Mouse (Mus musculus) limb, embryonic 10.5 days (tissue): ENCODE data around the gene Qpct. TPM values are rescaled to one million over a fixed set of nuclear protein-coding genes. Genes with fewer than 3 reads are reported as not detected.

Experiments used
- DNase-seq: peaks from one replicate; pipeline ENCODE4 v3.0.0-alpha.2; 2017; ENCODE audit warnings: low spot score
- H3K27ac ChIP-seq: fragments of 300-500 bp; sonication (generic); 2 replicates; pipeline ENCODE4 v1.5.1; 2016; ENCODE audit warnings: mild to moderate bottlenecking
- H3K27me3 ChIP-seq: fragments of 300-500 bp; sonication (generic); 2 replicates; pipeline ENCODE4 v1.6.1; 2016; ENCODE audit warnings: low read depth, mild to moderate bottlenecking; ENCODE audit not compliant: poor library complexity, severe bottlenecking
- H3K36me3 ChIP-seq: fragments of 300-500 bp; sonication (generic); 2 replicates; pipeline ENCODE4 v1.6.1; 2016; ENCODE audit warnings: mild to moderate bottlenecking, moderate library complexity
- H3K4me1 ChIP-seq: fragments of 300-500 bp; sonication (generic); 2 replicates; pipeline ENCODE4 v1.6.1; 2016
- H3K4me3 ChIP-seq: fragments of 300-500 bp; sonication (generic); 2 replicates; pipeline ENCODE4 v1.5.1; 2016; ENCODE audit warnings: mild to moderate bottlenecking, moderate library complexity
- H3K9me3 ChIP-seq: fragments of 300-500 bp; sonication (generic); replicated peaks from 2 replicates; pipeline ENCODE4 v1.6.1; 2016; ENCODE audit warnings: mild to moderate bottlenecking
- WGBS: fragments of 180-500 bp; shearing (Covaris S2); methylation state at CpG from one replicate; pipeline ENCODE4 v1.1.7; 2016; 5-methylcytosine and 5-hydroxymethylcytosine counted together
- polyA plus RNA-seq: library from polyadenylated mRNA; unstranded; fragments of >200 nt; fragmentation: Nextera tagmentation; extraction: Ambion mirVana; gene quantifications from 2 replicates; pipeline ENCODE4 v1.2.1, GENCODE M21; 2016

Gene Qpct
- 0.99 and 1.3 TPM in 2 replicates for polyA plus RNA-seq

DNA sequence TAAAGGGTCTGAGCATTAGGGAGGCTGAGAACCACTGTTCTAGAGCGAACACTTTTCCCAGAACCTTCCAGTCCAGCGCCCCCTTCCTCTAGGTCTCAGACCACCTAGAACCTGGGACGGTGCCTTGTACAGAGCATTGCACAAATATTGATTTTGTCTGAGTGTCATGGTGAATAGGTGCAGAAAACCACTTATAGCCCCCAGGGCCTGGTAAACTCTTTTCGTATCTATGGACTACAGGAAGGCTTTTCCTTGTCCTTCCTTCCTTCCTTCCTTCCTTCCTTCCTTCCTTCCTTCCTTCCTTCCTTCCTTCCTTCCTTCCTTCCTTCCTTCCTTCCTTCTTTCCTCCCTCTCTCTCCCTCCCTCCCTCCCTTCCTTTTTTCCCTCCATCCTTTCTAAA is at the start of gene Qpct:
Gene Qpct, plus strand, starts transcription at position 301 of the 400 bp plus-strand sequence.
- H3K27ac ChIP-seq: peak within 1 kb of the TSS; percentile 56
- WGBS: 69% methylated on average over 4 of the region's 4 CpGs
- H3K36me3 ChIP-seq: no peaks in the 10 kb centered on the region

DNA sequence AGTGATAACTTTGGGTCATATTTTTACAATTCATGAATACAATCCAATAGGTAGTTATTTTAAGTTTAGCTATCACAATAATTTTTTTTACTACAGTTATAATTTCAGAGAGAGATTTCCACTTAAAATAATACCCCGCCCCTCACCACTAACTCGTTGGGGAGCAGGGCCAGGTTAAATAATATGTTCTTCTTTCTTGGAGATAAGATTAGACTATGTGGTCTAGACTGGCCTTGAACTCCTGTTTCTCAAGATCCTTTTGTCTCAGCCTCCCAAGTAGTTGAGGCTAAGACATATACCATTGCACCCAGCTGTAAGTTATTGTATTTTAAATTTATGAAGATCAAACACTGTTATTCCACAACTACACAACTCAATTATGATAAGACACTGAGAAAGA is 38.1 kb upstream of the Qpct start:
- Histone ChIP-seq H3K27ac (no peak overlapping the region), H3K9me3 (no peaks in the 10 kb centered on the region), H3K27me3 (no peaks in the 10 kb centered on the region), H3K4me3 (no peak overlapping the region), H3K36me3 (peaks cover 45% of the 10 kb centered on the region), H3K4me1 (peaks cover 12% of the 10 kb centered on the region)
- 98% methylated on average over 2 of the region's 2 CpGs for WGBS
- DNase-seq: no peak

More for the DNA sequence above, at the start of gene Qpct:
- peak within 1 kb of the TSS; percentile 67 for H3K4me3 ChIP-seq
- peaks cover 11% of the 10 kb centered on the region for H3K4me1 ChIP-seq
- H3K9me3 ChIP-seq: no peaks in the 10 kb centered on the region
- DNase-seq: no peak
- peaks cover 45% of the 10 kb centered on the region for H3K27me3 ChIP-seq

DNA sequence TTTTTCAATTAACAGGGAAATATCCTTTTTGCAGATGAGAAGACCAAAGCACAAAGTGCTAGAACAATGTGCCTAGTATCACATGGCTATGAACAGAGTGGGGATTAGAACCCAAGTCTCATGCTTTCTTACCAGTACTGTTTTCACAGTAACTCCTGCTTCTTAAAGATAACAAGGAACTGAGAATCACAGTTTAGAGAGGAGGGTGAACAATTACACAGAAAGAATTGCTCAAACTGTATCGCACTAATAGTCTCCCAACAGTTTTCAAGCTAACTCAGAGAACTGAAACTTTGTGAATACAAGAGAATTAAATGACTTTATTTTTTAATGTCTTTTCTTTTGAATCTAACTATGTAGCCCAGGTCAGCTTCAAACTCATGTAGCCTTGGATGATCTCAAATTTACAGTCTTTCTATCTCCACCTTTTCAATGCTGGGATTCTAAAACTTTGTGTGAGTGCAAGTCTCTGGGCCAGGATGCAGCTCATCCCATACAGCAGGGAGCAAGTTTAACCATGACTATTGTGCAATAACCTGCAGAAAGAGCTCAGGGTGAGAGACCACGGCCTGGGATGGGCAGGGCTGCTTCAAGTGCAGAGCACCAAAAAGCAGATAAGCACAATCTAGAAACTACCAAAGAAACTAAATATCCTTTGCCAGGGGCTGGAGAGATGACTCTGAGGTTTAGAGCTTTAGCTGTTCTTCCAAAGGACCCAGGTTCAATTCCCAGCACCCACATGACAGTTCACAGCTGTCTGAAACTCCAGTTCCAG is 36.6 kb upstream of the Qpct start:
- DNase-seq: no peak
- Histone ChIP-seq H3K27me3 (no peaks in the 10 kb centered on the region), H3K4me3 (no peak overlapping the region), H3K9me3 (no peaks in the 10 kb centered on the region), H3K36me3 (peaks cover 34% of the 10 kb centered on the region), H3K4me1 (peaks cover 21% of the 10 kb centered on the region), H3K27ac (no peak overlapping the region)
- WGBS: 90% methylated on average over 2 of the region's 2 CpGs

DNA sequence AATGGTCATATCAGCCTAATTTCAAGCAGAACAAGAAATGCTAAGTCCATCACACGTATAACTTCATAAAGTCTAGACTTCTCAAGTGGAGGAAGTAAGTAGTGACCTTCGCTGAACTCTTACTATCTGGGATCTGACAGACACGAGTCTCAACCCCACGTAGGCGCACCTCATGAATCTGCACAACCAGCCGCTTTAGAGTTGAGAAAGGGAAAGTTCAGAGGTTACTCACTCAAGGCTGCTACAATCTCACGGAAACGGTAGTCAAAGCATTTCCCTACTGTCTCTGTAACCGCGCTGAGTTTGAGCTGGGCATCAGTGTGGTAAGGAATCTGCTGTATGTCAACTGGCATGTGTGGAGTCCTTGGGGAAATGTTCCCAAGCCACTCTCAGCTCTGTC is 35.9 kb upstream of the Qpct start:
- Histone ChIP-seq H3K4me1 (peaks cover 24% of the 10 kb centered on the region), H3K9me3 (no peaks in the 10 kb centered on the region), H3K36me3 (peaks cover 27% of the 10 kb centered on the region), H3K27me3 (no peaks in the 10 kb centered on the region), H3K27ac (no peak overlapping the region), H3K4me3 (no peak overlapping the region)
- WGBS: 79% methylated on average over 10 of the region's 10 CpGs
- DNase-seq: no peak

DNA sequence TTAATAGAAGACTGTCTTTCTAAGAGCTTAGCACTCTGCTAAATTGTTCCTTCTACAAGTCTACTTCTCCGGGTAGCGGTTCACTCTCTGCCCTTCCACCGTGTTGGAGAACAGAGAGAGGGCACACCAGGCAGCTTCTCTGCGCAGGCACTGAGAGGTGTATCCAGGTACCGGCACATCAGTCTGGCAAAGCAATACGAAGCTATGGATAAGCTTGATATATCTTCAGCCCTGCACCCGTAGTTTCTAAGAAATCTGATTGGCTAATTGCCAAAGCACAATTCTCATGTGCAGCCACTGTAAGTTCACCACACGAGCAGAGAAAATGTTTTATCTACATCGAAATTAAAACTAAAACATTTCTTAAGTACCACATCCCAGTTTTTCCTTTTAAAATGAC is 33.3 kb upstream of the Qpct start:
- Histone ChIP-seq H3K36me3 (peaks cover 3% of the 10 kb centered on the region; the same call in 1 of the 2 replicates), H3K4me3 (0 out of 2 replicates have a peak overlapping the region, but pooled peaks have one; percentile 92), H3K9me3 (no peaks in the 10 kb centered on the region), H3K27me3 (peaks cover 8% of the 10 kb centered on the region), H3K27ac (no peak overlapping the region), H3K4me1 (peaks cover 45% of the 10 kb centered on the region)
- WGBS: 81% methylated on average over 9 of the region's 9 CpGs
- no peak for DNase-seq

DNA sequence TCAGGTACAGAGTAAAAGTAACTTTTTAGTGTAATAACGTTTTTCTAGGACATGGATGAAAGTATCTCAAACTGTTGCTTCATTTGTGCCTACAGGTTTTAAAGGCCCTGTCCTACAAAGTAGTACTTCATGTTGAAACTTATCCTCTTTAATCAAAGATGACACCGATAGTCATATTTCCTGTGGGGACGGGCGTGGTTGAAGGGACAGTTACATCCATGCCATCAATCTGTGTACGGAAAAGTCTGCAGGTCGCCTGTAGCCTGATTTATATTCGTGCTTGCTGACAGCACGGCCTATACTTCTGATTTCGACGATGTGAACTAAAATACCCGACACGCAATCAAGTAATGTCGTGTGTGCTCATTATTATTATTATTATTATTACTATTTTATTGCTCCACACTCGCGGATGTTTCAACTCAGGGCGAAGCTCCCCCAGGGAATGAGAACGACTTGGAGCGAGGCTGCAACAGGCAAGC is 31.9 kb upstream of the Qpct start:
- under 1% methylated on average over 18 of the region's 18 CpGs for WGBS
- Histone ChIP-seq H3K27me3 (peaks cover 8% of the 10 kb centered on the region), H3K4me1 (peaks cover 46% of the 10 kb centered on the region), H3K4me3 (peak overlapping the region; percentile 92), H3K27ac (peak overlapping the region; percentile 98), H3K9me3 (no peaks in the 10 kb centered on the region), H3K36me3 (peaks cover 3% of the 10 kb centered on the region; the same call in 1 of the 2 replicates)
- DNase-seq: peak; percentile 34

DNA sequence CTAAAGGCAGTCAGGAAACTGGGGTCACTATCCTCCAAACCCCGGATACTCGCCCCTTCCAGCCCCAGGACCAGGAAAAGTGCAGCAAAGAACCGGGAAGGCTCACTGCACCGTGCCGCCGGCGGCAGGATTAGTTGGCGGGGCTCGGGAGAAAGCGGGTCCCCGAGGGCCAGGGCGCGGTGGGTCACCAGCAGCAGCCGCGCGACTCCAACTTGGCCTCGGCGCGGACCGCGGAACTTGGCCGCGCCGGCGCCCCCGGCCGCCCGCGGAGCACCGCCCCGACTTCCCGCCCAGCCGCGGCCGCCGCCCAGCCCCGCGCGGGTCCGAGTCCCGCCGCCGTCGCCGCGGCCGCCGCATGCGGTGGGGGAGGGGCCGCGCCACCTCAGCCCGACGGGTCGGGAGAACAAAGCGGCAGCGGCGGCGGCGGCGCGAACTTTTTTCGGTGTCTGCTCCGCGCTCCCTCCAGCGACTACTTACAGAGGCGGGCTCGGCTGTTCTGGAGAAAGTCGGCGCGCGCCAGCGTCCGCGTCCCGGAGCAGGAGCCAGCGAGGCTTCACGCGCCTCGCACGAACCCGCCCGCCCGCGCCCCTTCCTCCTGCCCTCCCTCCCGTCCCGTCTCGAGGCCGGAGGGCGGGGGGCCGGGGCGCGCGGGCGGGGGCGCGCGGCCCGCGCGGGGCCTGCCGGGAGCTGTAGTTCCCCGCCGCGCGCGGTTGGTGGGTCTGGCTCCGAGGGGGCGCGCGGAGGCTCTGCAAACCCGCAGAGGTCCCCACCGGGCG is 31.3 kb upstream of the Qpct start, which contains the start of gene Prkd3:
Gene Prkd3, minus strand, starts transcription at position 609 of the 776 bp plus-strand sequence.
- H3K36me3 ChIP-seq: peaks cover under 1% of the 10 kb centered on the region; the same call in 1 of the 2 replicates
- WGBS: under 1% methylated on average over 113 of the region's 113 CpGs
- H3K27me3 ChIP-seq: peaks cover 8% of the 10 kb centered on the region
- no peaks in the 10 kb centered on the region for H3K9me3 ChIP-seq
- H3K4me3 ChIP-seq: peak within 1 kb of the TSS; percentile 92
- peak; percentile 85 for DNase-seq
- H3K4me1 ChIP-seq: peaks cover 52% of the 10 kb centered on the region
- H3K27ac ChIP-seq: peak within 1 kb of the TSS; percentile 98

DNA sequence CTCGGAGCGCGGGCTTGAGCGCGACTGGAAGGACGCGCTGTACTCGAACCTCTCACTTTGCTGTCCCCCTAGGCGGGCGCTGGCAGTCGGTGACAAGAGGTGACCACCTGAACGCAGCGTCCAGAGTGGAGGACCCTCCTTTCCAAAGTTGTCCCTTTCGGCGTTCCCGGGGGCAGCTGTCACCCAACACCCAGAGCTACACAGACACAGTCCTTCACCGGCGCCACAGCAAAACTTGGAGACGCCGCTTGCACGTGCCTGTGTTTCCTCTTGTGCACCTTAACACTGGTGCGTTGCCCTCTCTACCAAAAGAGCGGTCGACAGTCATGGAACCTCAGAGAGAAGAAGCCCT is 30.7 kb upstream of the Qpct start:
- Histone ChIP-seq H3K9me3 (no peaks in the 10 kb centered on the region), H3K27ac (peak overlapping the region; percentile 98), H3K27me3 (peaks cover 8% of the 10 kb centered on the region), H3K4me1 (peaks cover 54% of the 10 kb centered on the region), H3K36me3 (no peaks in the 10 kb centered on the region), H3K4me3 (peak overlapping the region; percentile 92)
- DNase-seq: no peak
- WGBS: 2% methylated on average over 24 of the region's 24 CpGs

DNA sequence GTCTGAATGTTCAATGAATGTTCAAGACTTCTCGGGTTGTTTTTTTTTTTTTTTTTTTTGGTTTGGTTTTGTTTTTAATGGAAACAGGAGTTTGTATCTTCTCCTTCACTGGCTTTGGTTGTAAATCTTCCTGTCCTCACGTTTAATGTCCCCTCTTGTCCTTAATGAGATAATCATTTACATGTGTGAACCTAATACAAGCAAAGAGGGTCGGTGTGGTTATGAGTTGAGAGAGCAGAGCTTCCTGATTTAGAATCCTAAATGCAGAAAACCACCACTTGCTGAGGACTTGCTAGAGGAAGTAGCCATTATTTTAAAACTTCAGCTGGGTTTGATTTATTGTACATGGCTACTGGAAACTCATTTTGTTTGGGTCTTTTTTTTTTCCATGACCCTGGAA is 29.0 kb upstream of the Qpct start:
- Histone ChIP-seq H3K36me3 (no peaks in the 10 kb centered on the region), H3K4me3 (no peak overlapping the region), H3K4me1 (peaks cover 51% of the 10 kb centered on the region), H3K27ac (no peak overlapping the region), H3K9me3 (no peaks in the 10 kb centered on the region), H3K27me3 (peaks cover 12% of the 10 kb centered on the region)
- WGBS: 6% methylated on average over 3 of the region's 3 CpGs
- DNase-seq: no peak

DNA sequence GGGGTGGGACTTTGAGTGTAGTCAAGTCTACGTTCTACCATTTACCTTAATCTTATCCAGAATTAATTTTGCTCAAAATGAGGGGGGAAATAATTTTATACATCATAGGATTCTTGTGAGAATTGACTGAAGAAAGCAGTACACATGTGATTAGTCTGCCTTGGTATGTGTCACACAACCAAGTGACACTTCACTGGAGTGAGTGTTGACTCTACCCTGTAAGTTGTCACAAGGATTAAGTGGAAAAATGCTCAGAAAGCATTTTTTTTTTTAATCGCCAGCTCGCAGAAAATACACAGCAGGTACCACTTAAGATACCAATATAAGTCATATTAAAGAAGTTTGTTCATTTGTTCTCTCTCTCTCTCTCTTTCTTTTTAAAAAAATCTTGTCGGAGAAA is 27.2 kb upstream of the Qpct start:
- Histone ChIP-seq H3K36me3 (no peaks in the 10 kb centered on the region), H3K27me3 (peaks cover 12% of the 10 kb centered on the region), H3K27ac (no peak overlapping the region), H3K9me3 (no peaks in the 10 kb centered on the region), H3K4me3 (no peak overlapping the region), H3K4me1 (peaks cover 33% of the 10 kb centered on the region)
- WGBS: 76% methylated on average over 4 of the region's 4 CpGs
- no peak for DNase-seq

DNA sequence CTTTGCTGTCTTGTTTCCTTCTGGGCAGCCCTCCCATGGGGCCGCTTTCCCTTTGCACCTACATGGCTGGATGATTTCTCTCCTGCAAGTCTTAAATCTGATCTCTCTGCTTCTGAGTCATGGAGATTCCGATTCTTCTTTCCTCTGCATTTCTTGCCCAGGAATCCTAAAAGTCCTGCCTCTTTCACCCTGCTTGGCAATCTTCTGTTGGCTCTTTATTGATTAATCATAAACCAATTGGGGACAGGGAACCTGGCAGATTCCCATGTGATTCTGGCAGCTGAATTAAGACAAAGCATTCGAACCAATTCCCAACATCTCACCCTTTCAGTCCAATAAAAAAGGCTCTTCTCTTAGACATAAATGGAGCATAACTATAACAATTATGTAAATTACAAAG is 22.5 kb upstream of the Qpct start:
- H3K27ac ChIP-seq: no peak overlapping the region
- no peak overlapping the region for H3K4me3 ChIP-seq
- peaks cover 4% of the 10 kb centered on the region; the same call in 1 of the 2 replicates for H3K27me3 ChIP-seq
- H3K36me3 ChIP-seq: no peaks in the 10 kb centered on the region
- 84% methylated on average over 3 of the region's 3 CpGs for WGBS
- no peak for DNase-seq
- H3K9me3 ChIP-seq: no peaks in the 10 kb centered on the region
- peaks cover 8% of the 10 kb centered on the region; the same call in 1 of the 2 replicates for H3K4me1 ChIP-seq

DNA sequence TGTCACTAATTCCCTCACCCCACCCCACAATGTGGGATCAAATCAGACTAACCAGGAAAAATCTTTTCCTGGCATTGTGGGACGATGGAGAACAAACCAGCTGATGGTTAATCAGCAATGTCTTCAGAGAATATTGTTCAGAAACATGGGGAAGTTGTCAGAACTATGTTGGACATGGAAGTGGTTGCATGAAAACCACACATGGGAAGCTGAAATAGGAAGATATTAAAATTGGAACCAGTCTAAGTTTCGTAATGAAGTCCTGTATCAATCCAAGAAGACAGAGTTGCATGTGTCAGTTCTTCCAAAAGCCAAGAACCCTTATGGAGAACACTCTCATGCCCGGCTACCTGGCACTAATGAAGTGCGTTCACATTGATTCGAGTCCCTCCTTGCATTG is 20.1 kb upstream of the Qpct start:
- H3K36me3 ChIP-seq: no peaks in the 10 kb centered on the region
- no peaks in the 10 kb centered on the region for H3K9me3 ChIP-seq
- 90% methylated on average over 5 of the region's 5 CpGs for WGBS
- no peak for DNase-seq
- peaks cover 2% of the 10 kb centered on the region; the same call in 1 of the 2 replicates for H3K27me3 ChIP-seq
- H3K4me3 ChIP-seq: no peak overlapping the region
- no peaks in the 10 kb centered on the region for H3K4me1 ChIP-seq
- H3K27ac ChIP-seq: no peak overlapping the region

DNA sequence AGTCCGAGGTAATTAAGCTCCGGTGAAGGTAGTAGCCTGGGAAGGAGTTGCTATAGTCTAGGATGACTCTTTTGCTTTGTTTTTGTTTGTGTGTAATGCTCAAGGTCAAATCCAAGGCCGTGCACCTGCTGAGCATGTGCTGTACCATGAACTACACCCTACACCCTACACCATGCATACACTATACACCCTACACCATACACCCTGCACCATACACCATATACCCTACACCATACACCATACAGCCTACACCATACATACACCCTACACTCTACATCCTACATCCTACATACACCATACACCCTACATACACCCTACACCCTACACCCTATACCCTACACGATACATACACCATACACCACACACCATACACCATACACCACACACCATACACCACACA is 18.9 kb upstream of the Qpct start:
- no peaks in the 10 kb centered on the region for H3K4me1 ChIP-seq
- no peaks in the 10 kb centered on the region for H3K36me3 ChIP-seq
- H3K27ac ChIP-seq: no peak overlapping the region
- no peaks in the 10 kb centered on the region for H3K9me3 ChIP-seq
- H3K4me3 ChIP-seq: no peak overlapping the region
- WGBS: 88% methylated on average over 4 of the region's 4 CpGs
- DNase-seq: no peak
- H3K27me3 ChIP-seq: no peaks in the 10 kb centered on the region
